Mouse (Mus musculus) granulocyte monocyte progenitor cell, adult 5-6 weeks (primary cell): ENCODE results near the gene Thsd7a. TPM values are rescaled to one million over a fixed set of nuclear protein-coding genes. Genes with fewer than 3 reads are reported as not detected.

Source experiments
- ATAC-seq: replicated peaks from 2 replicates; pipeline ENCODE4 v1.8.0; 2016; ENCODE audit warnings: mild to moderate bottlenecking, moderate TSS enrichment, inconsistent platforms; ENCODE audit not compliant: poor library complexity, severe bottlenecking
- total RNA-seq, 2 experiments: library from RNA; stranded (forward) in 1 of 2; stranded (reverse) in 1 of 2; fragments of 200-712, 200-1000 nt in 1 of 2; fragments of >200 nt in 1 of 2; fragmentation: Nextera tagmentation in 1 of 2; gene quantifications; 2 replicates each; pipeline ENCODE4 v1.2.3; 2014 to 2017

The Thsd7a gene
- total RNA-seq, 2 experiments from 2014 or later = not detected

GRCm38 (mm10) chr6:12693689-12694088 is 55.5 kb downstream of the Thsd7a start:
- no peak for ATAC-seq

DNA sequence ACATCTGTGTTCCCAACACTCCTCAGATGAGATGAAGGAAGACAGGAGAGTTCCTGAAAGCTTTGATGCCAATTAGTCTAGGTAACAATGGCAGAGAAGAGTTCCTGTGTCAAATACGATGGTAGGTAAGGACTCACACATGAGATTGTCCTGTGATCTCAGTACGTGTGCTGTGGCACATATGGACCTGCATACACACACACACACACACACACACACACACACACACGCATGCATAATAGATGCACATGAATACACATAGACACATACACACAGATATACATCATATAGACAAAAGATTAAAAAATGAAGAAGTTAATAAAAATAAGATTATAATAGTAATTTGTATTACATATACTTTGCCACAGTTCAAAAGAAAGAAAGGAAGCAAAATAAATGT is 56.0 kb downstream of the Thsd7a start:
- no peak for ATAC-seq

GRCm38 (mm10) chr6:12649633-12650032 is 99.6 kb downstream of the Thsd7a start:
- no peak for ATAC-seq

DNA sequence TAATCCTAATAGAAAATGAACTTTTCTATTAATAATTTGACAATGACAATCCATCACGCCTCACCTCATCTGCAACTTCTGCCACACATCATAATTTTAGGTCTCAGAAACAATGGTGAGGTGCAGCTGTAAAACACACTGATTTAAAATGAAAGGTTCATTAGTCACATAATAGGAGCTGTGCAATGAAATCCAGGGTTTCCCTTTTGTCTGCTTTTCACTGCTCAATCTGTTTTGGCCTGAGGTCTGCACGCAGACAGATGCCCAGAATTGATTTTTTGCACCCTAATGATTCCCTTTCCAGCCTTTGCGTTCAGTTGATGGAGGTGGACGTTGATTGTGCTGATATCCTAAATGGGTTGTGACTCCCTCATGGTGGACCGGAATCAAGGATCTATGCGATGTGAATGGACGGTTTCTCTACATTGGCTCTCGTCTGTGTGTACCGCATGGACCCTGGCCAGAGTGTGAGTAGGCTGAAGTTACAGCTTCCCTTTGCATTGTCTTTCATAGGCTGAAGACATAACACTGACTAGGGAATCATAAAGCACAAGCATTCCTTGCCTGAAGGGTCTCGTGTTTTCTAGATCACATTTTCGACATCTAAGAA is 120.5 kb downstream of the Thsd7a start:
- ATAC-seq = no peak

DNA sequence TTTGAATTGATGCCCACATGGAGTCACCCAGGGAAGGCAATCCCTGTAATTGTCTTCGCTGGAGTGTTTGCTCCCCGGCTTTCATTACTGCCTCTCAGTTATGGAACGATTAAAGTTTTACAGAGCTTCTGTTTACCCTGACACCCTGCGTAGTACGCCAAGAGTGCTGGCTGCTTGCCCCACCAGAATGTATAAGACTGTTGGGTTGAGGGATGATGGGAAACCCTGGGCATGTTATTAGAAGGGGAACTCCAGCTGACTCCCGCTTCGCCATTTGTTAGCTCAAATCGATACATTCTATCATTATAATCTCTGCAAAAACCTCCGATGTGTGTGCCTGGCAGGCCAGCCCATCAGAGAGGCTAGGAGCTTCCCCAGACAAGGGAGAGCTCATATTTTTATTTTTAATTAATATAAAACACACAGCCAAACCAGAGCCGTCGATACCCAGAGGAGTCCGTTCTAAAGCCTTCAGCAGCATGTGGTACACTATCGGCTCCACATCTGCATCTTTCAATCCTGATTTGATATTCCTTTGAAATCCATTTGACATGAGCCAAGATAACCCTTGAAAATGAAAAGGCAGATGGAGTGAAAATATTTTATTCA is 142.5 kb downstream of the Thsd7a start:
- ATAC-seq = no peak

DNA sequence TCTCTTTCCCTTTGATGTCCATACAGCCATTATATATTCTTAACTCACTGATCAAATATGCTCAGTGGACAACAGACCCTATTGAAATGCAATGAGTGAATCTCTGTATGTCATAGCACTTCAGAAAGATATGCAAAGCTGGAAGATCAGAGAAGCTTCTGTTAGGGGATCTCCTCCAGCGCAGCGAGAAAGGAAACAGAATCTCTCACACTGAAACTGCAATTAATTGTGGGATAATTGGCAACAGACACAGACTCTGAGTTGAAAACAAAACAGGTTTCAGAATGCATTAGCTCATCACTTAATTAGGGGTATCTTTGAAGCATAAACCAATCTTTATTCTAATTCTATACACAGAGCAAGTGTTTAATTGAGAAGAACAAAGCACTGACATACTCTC is 146.3 kb downstream of the Thsd7a start:
- no peak for ATAC-seq

DNA sequence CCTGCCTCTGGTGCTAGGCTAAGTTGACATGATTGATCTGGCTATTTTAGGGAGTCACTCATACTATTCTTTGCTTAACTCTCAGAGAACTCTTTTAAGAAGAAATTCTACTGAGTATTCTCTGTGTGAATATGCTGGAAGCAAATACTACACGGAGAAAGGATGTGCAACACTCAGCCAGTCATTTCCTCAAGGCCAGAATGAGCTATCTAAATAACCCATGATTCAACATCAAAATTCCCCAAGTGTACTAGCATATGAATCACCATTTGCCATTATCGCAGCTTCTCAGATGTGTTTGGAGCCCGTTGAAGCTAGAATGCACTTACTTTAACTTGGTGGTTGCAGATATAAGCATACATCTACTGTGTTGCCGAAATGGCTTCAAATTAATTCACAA is 147.0 kb downstream of the Thsd7a start:
- ATAC-seq = no peak

DNA sequence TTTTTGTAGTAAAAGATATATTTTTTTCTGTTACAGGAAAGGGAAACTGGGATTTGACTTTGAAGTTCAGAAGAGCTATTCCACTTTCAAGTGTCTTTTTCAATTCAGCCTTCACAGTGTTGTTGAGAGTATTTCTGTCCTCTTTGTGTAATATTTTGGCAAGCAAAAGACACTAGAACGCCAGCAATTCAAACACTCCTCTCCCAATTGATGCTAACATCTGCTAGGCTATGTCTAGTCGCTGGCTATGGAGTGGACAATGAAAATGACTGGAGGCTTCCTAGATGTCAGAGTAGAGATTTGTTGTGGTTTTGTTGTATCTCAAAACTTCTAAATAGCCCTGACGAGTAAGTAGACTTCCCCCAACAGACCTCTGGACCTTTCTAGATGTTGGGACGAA is 164.8 kb downstream of the Thsd7a start:
- ATAC-seq = no peak

GRCm38 (mm10) chr6:12581143-12581542 is 168.1 kb downstream of the Thsd7a start:
- ATAC-seq = no peak

GRCm38 (mm10) chr6:12575619-12576216 is 173.5 kb downstream of the Thsd7a start:
- no peak for ATAC-seq

DNA sequence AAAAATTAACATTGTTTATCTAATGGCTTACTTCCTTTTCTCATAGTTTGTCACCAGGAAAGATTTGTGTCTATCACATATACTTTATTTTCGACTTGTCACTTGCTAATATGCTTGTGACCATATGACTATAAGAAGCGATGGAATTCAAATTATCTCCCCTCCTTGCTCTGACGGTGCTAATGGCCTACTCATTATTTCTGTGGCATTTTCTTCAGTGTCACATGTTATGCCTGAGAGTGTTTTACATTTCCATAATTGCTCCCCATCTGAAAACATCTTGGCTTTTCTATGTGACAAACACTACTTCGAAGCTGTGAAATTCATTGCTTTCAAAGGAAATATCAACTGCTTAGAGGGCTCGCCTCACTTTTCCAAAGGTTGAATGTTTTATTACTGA is 177.0 kb downstream of the Thsd7a start:
- no peak for ATAC-seq

GRCm38 (mm10) chr6:12565136-12565535 is 184.1 kb downstream of the Thsd7a start:
- ATAC-seq = no peak

DNA sequence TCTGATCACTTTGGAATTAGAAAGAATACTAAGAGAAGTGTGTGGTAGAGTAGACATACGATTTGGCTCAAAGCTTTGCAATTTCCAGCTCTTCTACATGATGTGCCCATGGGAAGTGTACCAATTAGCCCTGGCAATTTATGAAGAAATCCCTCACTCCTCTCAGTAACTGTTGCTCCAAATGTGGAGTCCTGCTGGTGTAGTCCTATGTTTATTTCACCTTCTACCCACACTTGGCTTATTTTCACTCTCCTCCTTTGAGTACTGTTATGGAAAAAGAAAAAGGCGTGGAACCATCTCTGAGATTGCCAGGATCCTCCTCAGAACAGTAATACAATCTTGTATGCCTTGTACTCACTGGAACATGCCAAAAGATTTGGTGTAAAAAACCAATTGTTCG is 186.9 kb downstream of the Thsd7a start:
- no peak for ATAC-seq

DNA sequence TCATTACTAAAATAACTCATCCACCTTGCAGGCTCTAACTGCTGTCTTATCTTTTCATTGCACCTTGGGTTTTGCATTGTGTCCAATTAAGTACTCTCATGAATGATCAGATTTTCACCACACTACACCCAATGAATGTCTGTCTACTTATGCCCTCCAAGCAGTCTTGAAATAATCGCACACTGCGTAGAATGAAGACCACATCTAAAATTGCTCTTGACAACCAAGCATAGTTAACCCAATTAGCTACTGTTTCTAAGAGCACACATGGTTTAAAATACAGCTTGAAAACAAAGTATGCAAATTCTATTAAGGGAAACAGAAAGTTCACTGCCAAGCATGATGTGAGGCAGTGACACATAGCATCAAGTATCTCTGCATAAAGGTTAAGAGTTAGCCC is 188.7 kb downstream of the Thsd7a start:
- ATAC-seq = no peak

DNA sequence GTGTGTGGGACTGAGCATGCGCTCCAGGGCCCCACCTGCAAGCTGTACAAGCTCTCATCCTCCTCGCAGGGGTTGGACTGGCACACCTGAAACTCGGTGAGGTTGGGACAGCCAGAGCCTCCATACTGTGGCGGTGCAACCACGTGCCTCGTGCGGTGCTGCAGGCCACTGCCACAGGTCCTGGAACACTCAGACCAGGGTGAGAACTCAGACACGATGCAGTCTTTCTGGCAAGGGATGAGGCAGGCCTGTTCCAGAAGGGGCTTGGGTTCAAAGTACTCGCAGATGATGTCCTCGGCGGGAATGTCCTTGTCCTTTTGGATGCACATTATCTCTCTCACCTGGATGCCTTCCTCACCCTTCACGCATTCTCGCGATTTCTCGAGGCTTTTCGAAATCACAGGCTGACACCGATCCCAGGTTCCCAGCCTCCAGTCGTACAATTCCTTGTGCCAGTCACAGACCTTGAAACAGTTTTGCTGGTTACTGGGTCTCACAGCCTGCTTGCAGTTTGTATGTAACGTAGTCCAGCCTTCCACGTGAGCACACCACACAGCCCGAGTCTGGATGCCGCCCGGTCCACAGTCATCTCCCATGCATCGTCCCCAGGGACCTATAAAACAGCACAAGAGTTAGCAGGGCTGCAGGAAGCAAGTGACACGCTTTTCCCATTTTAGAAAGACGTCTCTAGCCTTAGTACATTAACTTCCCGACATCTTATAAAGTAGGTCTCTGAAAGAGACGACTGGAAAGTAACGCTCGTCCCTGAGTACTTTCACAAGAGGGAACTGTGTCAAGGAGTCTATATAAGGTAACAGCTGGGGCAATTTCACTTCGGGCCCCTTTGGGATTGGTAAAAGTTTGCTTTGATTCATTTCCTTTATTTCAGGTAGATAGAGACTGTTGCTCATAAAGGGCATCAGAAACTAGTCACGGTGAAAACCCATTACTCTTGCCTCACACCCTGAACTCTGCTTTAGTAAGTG is 193.8 kb downstream of the Thsd7a start:
- no peak for ATAC-seq

DNA sequence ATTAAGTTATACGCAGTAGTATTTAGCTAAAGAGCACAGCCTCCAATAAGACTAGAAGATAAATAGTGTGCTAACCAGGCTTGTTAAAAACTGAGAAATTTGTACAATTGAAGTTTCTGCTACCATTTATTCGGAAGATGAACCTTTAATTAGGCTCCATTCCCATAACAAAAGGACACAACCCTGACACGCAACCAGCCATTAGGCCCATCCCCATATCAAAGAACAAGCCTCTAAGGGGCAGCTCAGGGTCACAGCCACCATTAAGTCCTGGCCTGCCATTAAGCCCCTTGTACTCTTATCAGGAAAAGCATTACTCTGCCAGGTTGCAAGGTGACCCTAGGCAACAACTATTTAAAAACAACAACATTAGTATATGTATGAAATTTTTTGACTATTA is 198.0 kb downstream of the Thsd7a start:
- ATAC-seq = no peak

- ATAC-seq = no peak
These were observed 199.1 kb downstream of the Thsd7a start for GRCm38 (mm10) chr6:12550054-12550655.

DNA sequence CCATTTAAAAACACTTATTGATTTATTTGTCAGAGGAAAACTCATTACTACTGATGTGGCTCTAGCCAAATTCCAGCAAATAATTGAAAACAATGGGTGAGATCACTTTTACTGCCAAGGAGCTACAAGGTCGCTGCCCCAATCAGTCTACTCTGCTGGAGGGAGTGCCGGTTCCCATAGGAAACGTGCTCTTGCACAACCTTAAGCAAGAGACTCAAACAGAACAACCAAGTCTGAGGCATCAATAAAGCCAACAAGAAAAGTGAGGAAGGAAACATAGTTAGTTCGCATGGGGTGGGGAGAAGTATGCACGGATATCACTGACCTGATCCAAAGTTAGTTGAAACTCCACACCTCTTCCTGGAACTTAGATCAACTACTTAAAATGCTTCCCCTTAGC is 205.1 kb downstream of the Thsd7a start:
- no peak for ATAC-seq

DNA sequence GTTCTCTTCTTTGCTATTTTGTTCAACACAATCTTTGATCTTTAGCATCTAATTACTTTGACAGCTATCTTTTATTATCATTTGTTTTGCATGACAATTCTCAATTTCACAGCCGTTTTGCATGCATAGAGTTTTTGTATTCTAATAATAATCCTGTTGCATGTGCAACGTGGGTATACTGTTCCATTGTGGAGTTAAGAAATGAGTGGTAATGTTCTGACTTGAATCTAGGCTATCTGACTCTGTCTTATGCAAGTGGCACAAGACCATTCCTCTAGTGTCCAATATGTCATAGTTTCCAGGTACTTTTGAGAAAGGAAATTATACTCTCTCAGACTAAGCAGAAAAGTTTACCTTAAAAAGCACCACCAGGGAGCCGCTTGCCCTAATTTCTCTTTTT is 206.7 kb downstream of the Thsd7a start:
- ATAC-seq = no peak

- no peak for ATAC-seq
These were observed 230.1 kb downstream of the Thsd7a start for GRCm38 (mm10) chr6:12519121-12519520.
